Mouse (Mus musculus) MN1 (cell line): Measurements from ENCODE around the gene Plxna2.

Experiments used
- DNase-seq: peaks from one replicate; pipeline ENCODE4 v3.0.0-alpha.2; 2016; ENCODE audit warnings: low spot score

Plxna2 gene

DNA sequence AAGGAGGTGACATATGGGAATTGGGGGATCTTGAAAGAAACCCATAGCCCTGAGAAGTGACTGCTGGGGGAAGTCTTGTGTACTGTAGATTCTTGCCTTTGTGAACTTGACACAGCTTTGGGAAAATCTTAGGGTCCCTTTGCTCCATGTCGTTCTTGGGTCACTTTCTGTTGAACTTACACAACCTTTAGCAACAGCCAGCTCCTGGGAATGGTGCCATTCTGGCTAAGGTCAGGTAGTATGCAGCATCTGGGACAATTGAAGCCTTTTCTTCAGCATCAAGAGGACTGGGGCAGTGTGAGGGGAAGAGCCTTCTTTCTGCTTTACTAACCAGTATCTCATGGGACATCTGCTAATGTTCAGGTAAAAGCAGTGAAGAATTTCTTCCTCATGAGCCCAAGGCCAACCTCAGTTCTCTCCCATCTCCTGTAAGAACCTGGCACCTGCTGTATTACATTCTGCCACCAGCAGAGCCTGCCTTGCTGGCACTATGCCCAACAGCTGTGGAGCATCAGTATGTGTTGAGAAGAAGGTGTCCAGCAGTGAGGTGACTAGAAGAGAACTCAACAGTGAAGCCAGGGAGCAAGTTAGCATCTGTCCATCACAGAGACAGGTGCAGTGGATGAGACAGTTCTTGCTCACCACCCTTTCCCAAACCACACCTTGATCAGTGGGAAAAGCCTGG, 86.3 kb downstream of the Plxna2 start:
- DNase-seq, result no peak

DNA sequence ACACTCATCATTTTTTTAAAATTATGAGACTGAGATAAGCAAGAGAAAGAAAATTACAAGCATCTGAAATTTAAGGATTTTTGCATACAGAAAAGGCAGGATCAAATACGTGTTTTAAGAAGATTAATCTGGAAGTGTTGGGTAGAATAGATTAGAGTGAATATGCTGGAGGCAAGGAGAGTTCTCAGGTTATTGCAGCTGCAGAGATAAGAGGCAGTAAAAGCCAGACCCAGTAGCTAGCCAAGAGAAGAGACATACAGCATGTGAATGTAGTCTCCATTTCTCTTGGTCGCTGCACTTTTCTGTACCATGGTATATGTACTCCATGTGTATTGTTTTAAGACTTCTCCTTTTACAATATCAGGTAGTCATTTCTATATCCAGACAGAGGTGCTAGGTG, 88.5 kb downstream of the Plxna2 start:
- DNase-seq, result no peak

DNA sequence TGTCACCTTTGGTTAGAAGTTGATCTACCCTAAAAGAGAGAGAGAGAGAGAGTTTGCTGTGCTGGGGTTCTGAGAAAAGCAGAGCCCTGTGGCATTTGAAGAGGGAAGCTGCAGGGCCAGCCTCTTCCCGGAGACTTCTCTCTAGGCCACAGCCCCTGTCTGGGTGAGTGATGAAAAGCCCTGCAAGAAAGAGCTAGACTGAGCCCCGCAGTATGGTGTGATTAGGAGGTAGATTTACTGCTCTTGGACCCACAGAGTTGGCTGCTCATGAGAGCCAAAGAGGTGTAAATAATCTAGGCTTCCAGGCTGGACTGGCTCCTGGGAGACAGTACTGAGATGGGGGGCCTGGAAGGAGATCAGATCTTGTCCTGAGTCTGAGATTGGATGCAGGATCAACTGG, 94.4 kb downstream of the Plxna2 start:
- no peak for DNase-seq

DNA sequence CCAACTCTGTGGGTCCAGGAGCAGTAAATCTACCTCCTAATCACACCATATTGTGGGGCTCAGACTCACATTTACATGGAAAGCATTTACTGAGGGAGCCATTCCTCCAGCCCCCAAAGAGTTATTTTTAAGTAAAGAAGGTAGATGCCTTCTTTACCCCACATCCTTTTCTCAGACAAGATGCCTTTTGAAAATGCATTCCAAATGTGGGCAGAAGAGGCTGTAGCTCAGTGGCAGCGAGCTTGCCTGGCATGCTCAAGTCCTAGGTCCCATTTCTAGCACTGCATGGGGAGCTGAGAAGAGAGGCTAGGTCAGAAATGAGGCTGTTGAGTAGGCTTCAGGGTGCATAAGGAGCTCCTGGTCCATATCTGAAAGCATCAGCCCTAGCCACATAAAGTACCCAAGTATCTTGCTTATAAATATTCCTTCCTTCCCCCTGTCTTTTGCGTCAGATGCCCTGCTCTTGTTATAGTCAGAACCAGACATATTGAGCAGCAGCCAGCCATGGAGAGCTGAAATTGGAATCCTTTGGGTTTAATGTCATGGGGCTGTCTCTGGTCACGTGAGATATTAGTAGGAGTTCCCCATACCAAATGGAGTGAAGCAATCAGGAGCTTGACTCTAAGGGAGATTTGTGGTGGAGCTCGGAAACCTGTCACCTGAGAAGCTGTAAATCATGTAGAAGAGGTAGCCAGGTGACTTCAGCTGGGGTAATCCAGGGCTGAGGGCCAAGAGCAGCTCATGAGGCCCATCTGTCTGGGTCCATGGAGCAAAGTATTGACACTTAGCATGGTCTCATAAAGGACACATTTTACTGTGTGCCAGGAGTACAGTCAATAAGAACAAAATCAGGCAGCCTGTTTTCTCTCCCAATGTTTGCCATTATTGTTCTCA, 96.4 kb downstream of the Plxna2 start:
- no peak for DNase-seq

DNA sequence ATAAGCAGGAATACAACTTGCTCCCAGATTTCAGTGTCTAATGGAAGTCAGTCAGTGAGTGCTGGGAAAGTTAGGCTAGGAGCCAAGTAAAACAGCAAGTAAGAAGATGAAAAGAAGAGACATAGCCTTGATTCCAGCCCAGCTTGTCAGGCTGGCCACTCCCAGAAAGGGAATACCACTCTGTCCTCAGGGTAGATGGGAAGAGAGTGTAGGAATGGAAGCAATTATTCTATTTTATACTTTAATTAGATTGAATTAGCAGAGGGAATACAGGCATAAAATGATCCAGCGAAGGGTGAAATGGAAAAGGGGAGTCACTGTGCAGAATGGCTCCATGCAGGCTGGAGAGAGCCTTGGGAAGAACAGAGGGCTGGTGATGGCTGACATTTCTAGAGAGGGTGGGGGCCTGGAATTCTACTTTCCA, 99.4 kb downstream of the Plxna2 start:
- no peak for DNase-seq

DNA sequence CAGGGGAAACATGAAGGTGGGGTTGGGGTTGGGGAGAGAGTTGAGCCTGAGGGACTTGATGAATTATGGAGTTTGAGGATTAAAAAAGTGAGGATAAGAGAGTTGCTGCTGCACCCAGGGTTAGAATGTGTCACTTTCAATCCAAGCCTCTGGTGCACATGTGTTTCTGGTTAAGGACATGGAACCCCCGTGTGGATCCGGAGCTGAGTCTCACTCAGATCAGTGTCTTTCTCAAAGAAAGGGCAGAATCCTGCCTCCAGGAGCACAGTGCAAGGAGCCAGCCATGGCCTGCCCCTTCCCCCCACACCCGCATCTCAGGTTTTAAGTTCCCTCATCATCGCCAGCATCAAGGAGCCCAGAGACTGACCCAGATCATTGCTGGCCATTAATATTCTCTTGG, 102.4 kb downstream of the Plxna2 start:
- no peak for DNase-seq

DNA sequence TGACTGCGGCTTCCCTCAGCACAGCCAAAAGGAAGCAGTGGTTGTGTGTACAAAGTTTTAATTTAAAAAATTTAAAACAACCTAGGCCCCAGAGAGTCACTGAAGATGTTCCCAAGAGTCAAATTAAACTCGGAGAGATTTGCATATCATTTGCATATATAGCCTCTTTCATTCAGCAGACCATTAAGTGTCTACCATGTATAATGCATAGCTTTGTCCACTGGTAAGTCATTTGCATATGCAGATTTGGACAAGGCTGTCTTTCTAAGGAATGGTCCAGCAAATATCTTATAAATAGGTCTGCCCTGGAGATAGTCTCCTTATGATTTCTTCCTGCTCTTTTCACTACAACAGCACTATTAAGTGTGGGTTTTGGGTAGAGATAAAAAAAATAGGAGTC, 103.2 kb downstream of the Plxna2 start:
- no peak for DNase-seq

DNA sequence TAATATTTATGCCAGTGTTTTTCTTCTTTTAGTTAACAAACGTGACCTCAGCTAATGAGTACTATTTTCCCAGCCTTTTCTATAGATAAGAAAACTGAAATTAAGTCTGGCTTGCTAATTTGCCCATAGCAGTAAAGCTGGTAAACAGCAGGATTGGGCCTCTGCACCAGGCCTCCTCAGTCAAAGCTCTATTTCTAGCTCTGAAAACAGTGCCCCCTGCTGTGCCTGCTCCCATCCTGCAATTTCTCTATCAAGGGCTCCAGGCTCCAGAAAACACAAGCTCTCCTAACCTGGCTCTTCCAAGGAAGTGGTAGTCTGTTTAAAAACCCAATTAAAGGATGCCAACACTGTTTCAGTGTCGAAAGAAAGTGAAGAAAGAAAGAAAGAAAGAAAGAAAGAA, 104.3 kb downstream of the Plxna2 start:
- no peak for DNase-seq

DNA sequence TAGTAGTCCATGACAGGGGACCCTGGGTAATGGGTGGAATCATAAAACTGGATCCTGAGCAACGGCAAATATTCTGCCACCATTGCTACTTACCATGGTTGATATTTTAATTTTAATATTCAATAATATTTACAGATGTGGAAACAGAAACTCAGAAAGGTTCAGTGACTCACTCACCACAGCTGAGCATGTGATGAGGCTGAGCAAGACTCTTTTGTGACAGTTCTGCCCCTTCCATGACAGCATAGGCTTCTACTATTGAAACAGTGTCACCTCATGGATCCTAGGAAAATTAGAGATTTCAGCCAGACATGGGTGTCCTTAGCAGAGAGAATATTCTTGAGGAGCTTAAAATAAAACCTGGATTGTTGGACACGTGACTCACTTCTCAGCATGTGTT, 116.8 kb downstream of the Plxna2 start:
- DNase-seq, result no peak

DNA sequence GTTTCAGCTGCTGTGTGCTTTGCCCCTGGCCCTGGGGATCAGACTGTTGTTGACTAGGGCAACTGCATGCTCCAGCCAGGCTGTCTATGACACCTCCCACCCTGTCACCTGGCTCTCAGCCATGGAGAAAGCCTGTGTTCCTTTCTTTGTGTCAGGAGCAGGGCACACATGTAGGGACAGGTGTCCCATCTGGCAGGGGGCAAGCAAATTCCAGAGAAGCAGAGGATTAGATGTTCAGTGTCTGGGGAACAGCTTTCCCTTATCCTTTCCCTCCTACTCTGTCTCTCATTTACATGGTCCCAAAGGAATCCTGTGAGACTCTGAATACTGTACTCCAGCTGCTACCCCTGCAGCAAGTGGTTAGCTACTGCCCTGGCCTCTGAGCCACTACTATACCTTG, 121.9 kb downstream of the Plxna2 start:
- no peak for DNase-seq

DNA sequence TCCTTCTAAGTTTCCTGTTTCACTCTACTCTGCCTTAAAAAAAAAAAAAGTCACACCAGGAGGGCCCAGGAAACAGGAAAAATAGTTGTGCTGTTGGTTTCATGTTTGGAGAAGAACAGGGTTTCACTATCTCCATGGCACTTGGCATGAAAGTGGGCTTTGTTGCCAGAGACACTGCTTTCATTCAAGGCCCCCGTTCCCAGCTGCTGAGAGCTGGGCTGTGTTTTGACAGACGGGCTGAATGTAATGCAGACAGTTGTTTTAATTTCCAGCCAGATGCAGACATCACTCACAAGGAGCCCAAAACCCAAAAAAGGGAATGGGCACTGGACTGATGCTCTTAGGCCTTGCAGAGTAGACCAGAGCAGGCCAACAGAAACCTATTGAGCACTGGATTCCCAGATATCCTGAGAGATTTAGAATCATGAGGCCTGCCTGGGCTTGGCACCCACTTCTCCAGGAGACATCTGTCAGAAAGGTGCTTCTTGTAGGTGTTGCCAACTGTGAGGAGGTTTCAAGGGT, 124.9 kb downstream of the Plxna2 start:
- DNase-seq, result no peak

DNA sequence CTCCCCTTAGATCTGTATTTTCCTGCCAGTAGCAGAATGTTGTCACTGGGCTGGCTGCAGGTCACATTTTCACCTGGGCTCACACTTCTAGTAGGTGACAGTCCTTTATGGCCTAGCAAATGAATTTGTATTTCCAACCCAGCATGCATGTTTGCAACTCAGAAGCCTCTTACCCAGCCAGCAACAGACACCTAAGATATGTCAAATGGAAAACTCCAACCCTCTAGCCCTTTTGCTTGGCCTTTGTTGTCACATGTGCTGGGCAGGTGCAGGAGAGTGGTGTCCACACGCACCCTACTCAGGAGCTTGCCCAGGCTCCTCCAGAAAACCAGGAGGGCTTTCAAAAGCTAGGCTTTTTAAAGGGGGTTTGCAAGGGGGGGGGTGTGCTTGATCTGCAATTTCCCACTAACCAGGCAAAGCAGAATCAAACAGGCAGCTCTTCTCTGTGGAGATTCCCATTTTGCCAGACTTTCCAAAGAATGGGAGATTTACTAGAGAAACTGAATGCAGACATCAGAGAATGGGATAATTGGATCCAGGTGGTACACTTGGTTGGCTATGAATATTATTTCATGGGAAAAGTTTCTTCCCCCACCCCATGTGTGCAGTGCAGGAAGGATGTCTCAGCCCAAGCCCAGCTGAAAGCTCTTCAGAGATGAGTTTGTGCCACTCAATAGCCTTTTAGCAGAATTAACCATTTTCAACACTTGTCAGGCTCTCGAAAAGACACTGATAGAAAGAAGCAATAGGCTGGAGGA, 127.3 kb downstream of the Plxna2 start:
- DNase-seq, result no peak

DNA sequence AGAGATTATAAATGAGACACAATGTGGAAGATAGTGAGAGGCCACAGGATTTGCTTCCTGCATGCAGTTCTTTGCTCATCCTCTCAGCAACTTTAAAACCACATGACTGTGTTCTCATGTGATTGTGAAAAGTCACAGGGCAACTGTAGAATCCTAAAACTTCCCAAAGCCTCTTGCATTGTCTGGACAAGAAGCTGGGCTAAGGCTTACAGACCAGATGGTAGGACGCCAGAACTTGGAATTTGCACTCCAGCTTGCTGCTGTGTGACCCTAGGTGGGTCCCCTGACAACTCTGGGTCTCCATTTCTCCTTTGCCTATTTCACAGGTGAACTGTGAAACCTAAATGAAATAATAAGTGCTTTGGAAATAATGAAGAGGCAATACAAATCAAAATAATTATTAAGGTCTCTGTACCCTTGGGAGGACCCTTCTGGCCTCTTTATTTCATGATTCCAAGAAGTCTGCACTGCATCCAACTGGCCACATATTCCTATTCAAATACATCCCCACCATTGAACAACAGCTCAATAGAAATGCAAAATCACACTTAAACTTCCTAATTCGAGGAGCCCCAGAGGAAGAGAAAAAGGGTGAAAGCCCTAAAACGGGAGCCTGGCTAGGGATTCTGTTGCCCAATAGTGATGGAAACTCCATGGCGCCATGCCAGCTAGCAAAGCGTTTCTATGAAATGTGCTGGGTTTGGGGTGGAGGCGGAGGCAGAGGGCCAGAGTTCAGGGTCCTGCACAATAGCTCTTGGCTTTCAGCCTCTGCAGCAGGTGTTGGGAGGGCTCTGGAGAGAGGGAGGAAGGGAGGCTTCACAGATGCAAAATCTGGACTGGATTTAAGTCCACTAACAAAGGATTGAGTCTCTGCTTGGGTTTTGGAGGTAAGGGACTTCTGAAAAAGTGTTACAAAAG, 128.6 kb downstream of the Plxna2 start:
- DNase-seq, result no peak

DNA sequence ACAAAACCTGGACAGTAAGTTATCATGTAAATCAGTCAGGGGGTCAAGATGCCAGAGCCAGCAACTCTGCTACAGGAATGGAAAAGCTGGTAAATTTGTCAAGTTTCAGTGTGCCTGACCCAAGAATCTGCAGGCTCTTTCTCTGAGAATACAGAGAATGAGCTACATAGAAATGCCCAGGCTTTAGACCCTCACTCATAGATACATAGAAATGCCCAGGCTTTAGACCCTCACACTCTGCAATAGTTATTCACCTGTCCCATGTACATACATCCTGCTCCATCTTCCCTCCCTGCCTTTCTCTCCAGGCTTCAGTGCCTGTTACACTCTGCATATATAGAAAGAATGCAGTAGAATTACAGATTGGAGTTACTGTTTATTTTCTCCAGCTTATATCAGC, 129.2 kb downstream of the Plxna2 start:
- no peak for DNase-seq

DNA sequence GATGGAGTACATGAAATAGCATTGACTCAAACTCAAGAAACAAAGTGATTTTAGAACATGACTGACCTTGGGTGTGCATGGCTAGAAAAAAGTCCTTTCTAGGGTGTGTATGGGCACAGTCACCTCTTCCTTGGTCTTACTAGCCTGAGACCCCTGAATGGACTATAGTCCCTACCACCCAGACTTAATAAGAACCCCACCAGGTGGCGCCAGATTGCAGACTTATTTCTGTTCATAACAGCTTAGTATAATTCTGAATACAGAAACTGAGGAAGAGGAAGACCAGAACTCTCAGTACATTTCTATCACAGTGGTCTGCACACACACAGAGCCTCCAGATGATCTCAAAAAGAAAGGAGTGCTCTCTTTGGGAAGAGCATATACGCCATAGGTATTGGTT, 135.2 kb downstream of the Plxna2 start:
- DNase-seq, result no peak

DNA sequence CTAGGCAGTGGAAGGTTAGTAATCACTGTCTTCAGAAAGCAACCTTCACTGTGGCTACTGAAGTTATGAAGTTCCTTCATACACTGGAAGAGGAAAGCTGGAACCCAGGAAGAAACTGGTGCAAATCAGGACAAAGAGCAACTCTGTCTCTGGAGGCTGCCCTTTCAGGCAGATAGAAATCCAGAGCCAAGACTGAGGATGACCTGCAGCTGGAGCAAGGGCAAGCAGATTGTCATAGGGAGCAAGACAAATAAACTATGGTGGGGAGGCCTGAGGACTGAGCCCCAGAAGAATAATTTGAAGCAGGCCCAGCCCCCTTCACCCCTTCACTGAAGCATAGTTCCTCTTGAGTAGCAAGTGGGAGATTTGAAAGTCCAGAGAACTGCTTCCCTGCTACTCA, 138.0 kb downstream of the Plxna2 start:
- DNase-seq, result no peak

DNA sequence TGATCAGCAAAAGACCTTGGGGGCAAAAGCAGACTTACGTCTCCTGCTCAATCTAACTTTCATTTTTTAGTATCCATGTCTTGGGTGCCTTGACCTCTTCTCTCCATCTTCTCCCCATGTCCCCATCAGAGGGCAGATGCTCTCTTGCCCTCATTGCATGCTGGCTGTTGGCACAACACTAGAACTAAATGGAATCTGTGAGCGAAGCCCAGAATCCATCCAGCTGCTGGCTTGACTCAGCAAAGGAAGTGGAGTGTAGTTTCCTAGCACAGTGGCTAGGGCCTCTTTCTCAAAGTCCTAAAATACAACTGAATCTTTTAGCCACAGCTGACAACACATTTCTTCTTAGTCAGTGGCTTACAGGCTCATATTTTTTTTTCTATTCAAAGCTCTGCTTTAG, 138.4 kb downstream of the Plxna2 start:
- no peak for DNase-seq

DNA sequence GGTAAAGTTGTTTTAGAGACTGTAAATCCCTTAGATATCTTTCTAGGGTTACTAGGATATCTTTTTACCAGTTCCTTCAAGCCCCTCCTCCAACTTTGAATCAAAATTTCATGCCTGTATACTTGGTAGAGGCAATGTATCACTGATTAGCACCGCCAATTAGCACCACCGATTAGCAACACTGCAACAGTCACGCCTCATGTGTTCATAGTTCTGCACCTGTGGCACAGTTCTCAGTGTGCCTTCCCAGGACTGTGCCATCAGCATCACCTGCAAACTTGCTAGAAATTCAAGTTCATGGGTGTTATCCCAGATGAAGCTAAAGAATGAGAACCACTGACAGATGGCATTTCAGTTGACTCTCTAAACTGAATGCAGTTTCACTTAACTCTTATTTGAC, 138.8 kb downstream of the Plxna2 start:
- DNase-seq, result no peak

DNA sequence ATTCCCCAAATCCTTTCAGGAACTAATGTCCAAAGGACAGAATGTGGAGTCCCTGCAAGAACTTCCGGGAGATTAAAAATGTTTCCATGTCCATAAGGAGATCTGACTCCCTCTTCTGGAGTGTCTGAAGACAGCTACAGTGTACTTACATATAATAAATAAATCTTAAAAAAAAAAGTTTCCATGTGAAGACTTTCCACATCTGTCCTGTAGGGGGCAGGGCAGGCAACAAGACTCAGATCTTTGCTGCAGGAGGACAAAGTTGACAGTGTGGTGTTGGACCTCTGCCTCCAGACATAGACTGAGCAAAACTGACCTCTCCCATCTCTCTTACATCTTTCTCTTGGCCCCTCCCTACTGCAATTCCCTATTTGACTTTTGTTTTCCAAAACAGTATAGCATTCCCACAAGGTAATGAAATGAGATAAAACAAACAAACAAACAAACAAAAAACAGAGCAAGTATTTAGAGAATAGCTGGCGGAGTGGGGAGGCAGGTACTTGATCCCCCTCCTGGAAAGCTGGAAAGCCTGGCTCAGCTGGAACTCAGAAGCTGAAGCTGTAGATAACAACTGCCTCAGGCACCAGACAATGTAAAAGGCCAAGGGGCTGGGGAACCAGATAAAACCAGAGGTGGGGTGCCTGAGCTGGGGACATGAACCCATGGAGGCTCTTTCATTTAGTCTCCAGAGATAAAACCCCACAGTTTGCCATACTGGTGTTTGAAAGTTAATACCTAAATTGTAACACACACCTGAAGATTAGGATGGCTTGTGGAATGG, 143.6 kb downstream of the Plxna2 start:
- no peak for DNase-seq

DNA sequence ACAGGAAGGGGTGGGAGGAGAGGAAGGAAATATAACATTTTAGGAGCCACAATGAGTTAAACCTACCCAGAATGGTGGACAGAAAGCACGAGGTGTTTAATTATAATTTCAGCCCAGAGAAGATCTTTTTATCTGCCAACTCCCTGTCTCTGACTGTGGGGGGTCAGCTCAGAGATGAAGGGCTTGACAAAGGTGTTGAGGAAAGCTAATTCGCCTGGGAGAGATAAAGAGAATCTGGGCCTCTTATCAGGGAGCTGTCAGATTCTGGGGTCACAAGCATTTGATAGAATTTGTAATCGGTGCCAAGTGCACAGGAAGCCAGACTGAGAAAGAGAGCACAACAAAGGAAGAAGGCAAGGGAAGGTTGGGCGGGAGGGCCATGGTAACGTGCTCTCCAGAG, 144.9 kb downstream of the Plxna2 start:
- no peak for DNase-seq

DNA sequence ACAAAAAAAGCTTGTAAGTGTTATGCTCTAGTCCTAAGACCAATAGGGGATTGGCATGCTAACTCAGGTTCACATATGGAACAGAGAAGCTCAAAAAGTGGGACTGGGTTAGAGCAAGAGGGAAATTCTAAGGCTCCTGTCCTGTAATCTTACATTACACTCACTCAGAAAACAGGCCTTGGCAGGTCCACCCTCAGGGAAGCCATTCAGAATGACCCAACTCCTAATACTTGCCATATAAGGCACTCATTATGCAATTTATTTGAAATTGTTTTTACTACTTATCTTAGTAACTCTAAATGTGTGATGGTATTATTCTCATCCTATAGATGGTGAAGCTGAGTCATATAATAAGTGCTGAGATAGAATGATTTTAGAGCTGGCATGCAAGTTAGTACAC, 146.9 kb downstream of the Plxna2 start:
- DNase-seq, result no peak
